In the genomic region with DNA sequence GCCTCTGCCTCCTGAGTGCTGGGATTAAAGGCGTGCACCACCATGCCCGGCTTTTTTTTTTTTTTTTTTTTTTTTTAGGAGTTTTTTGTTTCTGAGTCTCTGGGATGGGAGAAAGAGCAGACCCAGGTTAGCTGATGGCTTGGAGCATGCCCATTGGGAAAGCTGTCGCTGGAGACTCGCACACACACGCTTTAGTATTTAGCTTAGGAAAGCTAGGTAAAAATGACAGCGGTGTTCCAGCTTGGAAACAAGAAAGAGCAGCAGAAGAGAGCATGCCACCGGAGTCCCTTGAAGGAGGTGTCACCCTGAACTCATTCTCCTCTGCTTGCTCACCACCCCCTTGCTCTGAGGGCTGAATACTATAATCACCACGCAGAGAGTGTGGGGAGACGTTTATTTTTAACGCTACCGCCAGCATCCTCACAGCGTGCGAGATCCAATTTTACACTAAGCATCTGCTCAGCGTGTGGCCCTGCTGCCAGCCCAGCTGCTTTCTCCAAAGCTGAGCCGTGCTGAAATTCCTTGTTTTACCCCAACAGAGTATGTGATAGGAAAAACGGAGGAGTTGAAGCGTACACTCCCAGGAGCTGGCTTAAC, we compare ENCODE assay signal across 8 mouse cellular contexts.
DNase-seq lines count a peak whose midpoint lies in the region; ATAC-seq and TF ChIP-seq lines count a peak whose summit lies in the region.

No protein-coding gene starts in this region.

- no peaks in the 10 kb centered on the region for H3K9me3 ChIP-seq in heart, embryonic 11.5 days (replicated peaks; ENCODE audit: control insufficient read depth, low read length)
- H3K9me3 ChIP-seq in liver, postnatal 0 days (ENCODE audit: low read length), result no peaks in the 10 kb centered on the region

- peak overlapping the region; percentile 64; the same call in 1 of the 2 replicates for H3K9ac ChIP-seq in heart, embryonic 11.5 days (ENCODE audit: low read depth, low read length)
- peak overlapping the region; percentile 59 for H3K9ac ChIP-seq in liver, postnatal 0 days (replicated peaks)

- H3K4me1 ChIP-seq in heart, embryonic 11.5 days (ENCODE audit: control insufficient read depth, insufficient read depth, low read length), result peaks cover 12% of the 10 kb centered on the region
- peaks cover 11% of the 10 kb centered on the region for H3K4me1 ChIP-seq in liver, postnatal 0 days (ENCODE audit: insufficient read depth)

- WGBS in heart, embryonic 11.5 days (ENCODE audit: insufficient replicate concordance), result 14% methylated on average over 15 of the region's 17 CpGs
- 50% methylated on average over 15 of the region's 17 CpGs for WGBS in liver, postnatal 0 days (ENCODE audit: insufficient replicate concordance)

- H3K4me2 ChIP-seq in heart, embryonic 11.5 days, result peak overlapping the region; percentile 63
- H3K4me2 ChIP-seq in liver, postnatal 0 days (ENCODE audit: low read depth, low read length), result peak overlapping the region; percentile 58

- TF ChIP-seq CTCF in liver, postnatal 0 days (IDR thresholded peaks at IDR 0.05; ENCODE audit: low read depth), result no peak

- ATAC-seq in heart, embryonic 11.5 days (replicated peaks; ENCODE audit: insufficient number of reproducible peaks, low FRiP score, low TSS enrichment), result 0 out of 2 replicates have a peak, but pooled peaks have one; percentile 32
- peak; percentile 99 for ATAC-seq in frontal cortex, adult (ENCODE audit: low TSS enrichment)
- peak; percentile 26 for ATAC-seq in liver, postnatal 0 days

- no peaks in the 10 kb centered on the region for H3K36me3 ChIP-seq in heart, embryonic 11.5 days (ENCODE audit: control insufficient read depth, insufficient read depth, low read length)
- no peaks in the 10 kb centered on the region for H3K36me3 ChIP-seq in liver, postnatal 0 days (replicated peaks; ENCODE audit: insufficient read depth, low read length)

- peak overlapping the region; percentile 91 for H3K27ac ChIP-seq in heart, embryonic 11.5 days (ENCODE audit: low read depth, low read length)
- H3K27ac ChIP-seq in liver, postnatal 0 days (ENCODE audit: low read depth), result peak overlapping the region; percentile 96

- TF ChIP-seq EP300 in liver, postnatal 0 days (IDR thresholded peaks at IDR 0.05; ENCODE audit: low read depth), result no peak

- peak overlapping the region; percentile 22; the same call in 1 of the 2 replicates for H3K4me3 ChIP-seq in heart, embryonic 11.5 days (ENCODE audit: low read depth, low read length)
- H3K4me3 ChIP-seq in liver, postnatal 0 days (ENCODE audit: low read depth, low read length), result no peak overlapping the region

- no peaks in the 10 kb centered on the region for H3K27me3 ChIP-seq in heart, embryonic 11.5 days (ENCODE audit: control insufficient read depth, insufficient read depth, low read length)
- no peaks in the 10 kb centered on the region for H3K27me3 ChIP-seq in liver, postnatal 0 days (ENCODE audit: insufficient read depth, low read length)

- no peak for DNase-seq in heart, postnatal 4 days
- DNase-seq in cerebellum, adult 18-20 months, result peak; percentile 56 to 65
- peak; percentile 73 for DNase-seq in layer of hippocampus, adult 9-10 months (ENCODE audit: low spot score)
- no peak for DNase-seq in liver, postnatal 0 days
- DNase-seq in ovary, postnatal 36 days (ENCODE audit: low spot score), result no peak
- no peak for DNase-seq in B cell, adult 2 months

Comparison
In these comparisons a context has a peak if more than half of its experiments do, and no peak if none do; other contexts are left out.
1. ATAC-seq: peak in every context shown above with its lines; median percentile 99 in frontal cortex, adult; 32 in heart, embryonic 11.5 days; 26 in liver, postnatal 0 days.
2. DNase-seq: peak in cerebellum, adult 18-20 months (2 of 2) and layer of hippocampus, adult 9-10 months (single experiment); none in heart, postnatal 4 days (single experiment), liver, postnatal 0 days (single experiment), ovary, postnatal 36 days (single experiment) and B cell, adult 2 months (0 of 2).